Mouse (Mus musculus) liver, embryonic 14.5 days (tissue): ENCODE data around the gene Csnk1g2. TPM values are rescaled to one million over a fixed set of nuclear protein-coding genes. Genes with fewer than 3 reads are reported as not detected.

Experiments
- ATAC-seq: fragments of 200-750 bp; cut with Nextera tagmentation; 2 replicates; pipeline ENCODE4 v1.8.0; 2017; ENCODE audit warnings: moderate number of reproducible peaks, mild to moderate bottlenecking, moderate library complexity; ENCODE audit not compliant: insufficient read depth
- DNase-seq, 3 experiments: peaks; one replicate each; pipeline ENCODE4 v3.0.0-alpha.2; 2012 to 2013; ENCODE audit warnings: low read depth in 3 of 3, low spot score in 3 of 3
- H3K27ac ChIP-seq: fragments of 300-500 bp; sonication (generic); 2 replicates; pipeline ENCODE4 v1.5.1; 2014; ENCODE audit warnings: moderate library complexity, mild to moderate bottlenecking, control low read depth, inconsistent platforms
- H3K27me3 ChIP-seq: fragments of 300-500 bp; sonication (generic); 2 replicates; pipeline ENCODE4 v1.6.1; 2014; ENCODE audit warnings: mild to moderate bottlenecking, low read length, moderate library complexity; ENCODE audit not compliant: control insufficient read depth, insufficient read depth
- H3K36me3 ChIP-seq: fragments of 300-500 bp; sonication (generic); replicated peaks from 2 replicates; pipeline ENCODE4 v1.6.1; 2014; ENCODE audit warnings: low read depth; ENCODE audit not compliant: control insufficient read depth, insufficient read depth
- H3K4me1 ChIP-seq, 2 experiments: fragments of 200-500 bp in 1 of 2; fragments of 300-500 bp in 1 of 2; sonication (generic) in 1 of 2; replicated peaks; 2 replicates each; pipeline ENCODE4 v1.6.1; 2012 to 2014; ENCODE audit warnings: antibody characterized with exemption in 1 of 2, inconsistent platforms in 1 of 2, low read length in 1 of 2; ENCODE audit not compliant: control insufficient read depth in 2 of 2, insufficient read depth in 2 of 2
- H3K4me2 ChIP-seq: fragments of 300-500 bp; sonication (generic); 2 replicates; pipeline ENCODE4 v1.6.1; 2014; ENCODE audit warnings: low read depth, mild to moderate bottlenecking, control low read depth, moderate library complexity
- H3K4me3 ChIP-seq, 2 experiments: fragments of 200-500 bp in 1 of 2; fragments of 300-500 bp in 1 of 2; sonication (generic) in 1 of 2; 2 replicates each; pipeline ENCODE4 v1.5.1; 2012 to 2014; ENCODE audit warnings: low read depth in 2 of 2, low read length in 2 of 2, mild to moderate bottlenecking in 2 of 2, control low read depth in 1 of 2, inconsistent platforms in 1 of 2, moderate library complexity in 1 of 2; ENCODE audit not compliant: insufficient read depth in 1 of 2
- H3K9ac ChIP-seq: fragments of 300-500 bp; sonication (generic); replicated peaks from 2 replicates; pipeline ENCODE4 v1.6.1; 2014; ENCODE audit warnings: mild to moderate bottlenecking, control low read depth, moderate library complexity
- H3K9me3 ChIP-seq: fragments of 300-500 bp; sonication (generic); 2 replicates; pipeline ENCODE4 v1.6.1; 2016; ENCODE audit warnings: low read length, mixed read lengths; ENCODE audit not compliant: control insufficient read depth
- CTCF ChIP-seq: IDR thresholded peaks from 2 replicates; pipeline ENCODE4 v1.5.1; 2016; ENCODE audit warnings: antibody characterized with exemption, low read depth, control low read depth
- EP300 ChIP-seq: IDR thresholded peaks from 2 replicates; pipeline ENCODE4 v1.6.1; 2016; ENCODE audit warnings: antibody characterized with exemption, low read depth
- WGBS: fragments of 180-500 bp; shearing (Covaris S2); extraction: QIAGEN DNeasy Blood & Tissue Kit; methylation state at CpG from one replicate; pipeline ENCODE4 v1.1.7; 2014; ENCODE audit not compliant: insufficient replicate concordance; 5-methylcytosine and 5-hydroxymethylcytosine counted together
- polyA plus RNA-seq, 2 experiments: library from polyadenylated mRNA; depleted of rRNA in 1 of 2; stranded (reverse) in 1 of 2; unstranded in 1 of 2; fragments of >200 nt; fragmentation: Nextera tagmentation in 1 of 2; extraction: Ambion mirVana in 1 of 2; gene quantifications; 2 replicates each; pipeline versions ENCODE4 v1.2.1 to v1.2.3; 2012 to 2014

Csnk1g2 gene
- polyA plus RNA-seq, 2 experiments: 25.5 to 51.3 TPM

DNA sequence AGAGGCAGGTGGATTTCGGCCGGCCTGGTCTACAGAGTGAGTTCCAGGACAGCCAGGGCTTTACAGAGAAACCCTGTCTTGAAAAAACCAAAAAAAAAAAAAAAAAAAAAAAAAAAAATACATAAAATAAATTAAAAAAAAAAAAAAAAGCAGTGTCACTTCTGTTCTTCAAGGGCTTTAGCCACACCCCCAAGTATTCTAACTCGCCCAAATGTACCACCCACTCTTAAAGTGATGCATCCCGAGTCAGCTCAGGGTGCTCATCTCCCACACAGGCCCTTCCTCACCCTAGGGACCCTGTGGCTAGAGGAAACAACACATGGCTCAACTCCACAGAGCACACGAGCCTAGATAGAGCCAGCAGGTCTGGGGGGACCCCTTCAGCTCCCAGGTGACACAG lies 39.6 kb upstream of the Csnk1g2 start:
- H3K9ac ChIP-seq: no peak overlapping the region
- 81% methylated on average over 5 of the region's 5 CpGs for WGBS

DNA sequence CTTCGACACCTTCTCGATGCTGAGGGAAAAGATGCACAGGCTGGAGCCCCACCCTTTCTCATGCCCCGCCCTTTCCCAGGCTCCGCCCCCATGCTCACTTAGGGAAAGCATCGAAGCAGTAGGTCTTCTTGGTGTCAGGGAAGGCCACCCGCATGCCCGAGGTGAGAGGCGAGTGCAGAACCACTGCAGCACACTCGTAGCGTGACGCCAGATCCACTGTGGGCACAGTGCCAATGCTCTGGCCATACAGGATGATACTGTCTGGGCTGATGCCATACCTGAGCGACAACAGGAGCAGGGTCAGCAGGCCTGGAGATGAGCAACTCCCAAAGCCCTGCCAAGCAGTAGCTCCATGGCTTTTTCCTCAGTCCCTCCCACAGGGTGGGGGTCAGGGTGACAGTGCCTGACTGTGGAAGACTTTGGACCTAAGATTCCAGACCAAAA lies 38.6 kb upstream of the Csnk1g2 start:
- peaks cover 10 to 24% of the 10 kb centered on the region in 2 experiments for H3K4me1 ChIP-seq
- H3K36me3 ChIP-seq: peaks cover 2% of the 10 kb centered on the region
- H3K9ac ChIP-seq: no peak overlapping the region
- TF ChIP-seq EP300: no peak
- TF ChIP-seq CTCF: no peak
- H3K27me3 ChIP-seq: no peaks in the 10 kb centered on the region
- no peak for ATAC-seq
- H3K27ac ChIP-seq: no peak overlapping the region
- no peak overlapping the region for H3K4me2 ChIP-seq
- WGBS: 55% methylated on average over 12 of the region's 12 CpGs
- H3K9me3 ChIP-seq: no peaks in the 10 kb centered on the region
- DNase-seq: no peak
- no peak overlapping the region for H3K4me3 ChIP-seq

More for the DNA sequence above, 39.6 kb upstream of the Csnk1g2 start:
- no peaks in the 10 kb centered on the region for H3K9me3 ChIP-seq
- no peak overlapping the region for H3K27ac ChIP-seq
- TF ChIP-seq EP300: no peak
- no peak for TF ChIP-seq CTCF
- ATAC-seq (no peak), DNase-seq (no peak)
- no peak overlapping the region for H3K4me2 ChIP-seq
- H3K4me3 ChIP-seq: no peak overlapping the region
- H3K27me3 ChIP-seq: no peaks in the 10 kb centered on the region
- peaks cover 2% of the 10 kb centered on the region for H3K36me3 ChIP-seq
- H3K4me1 ChIP-seq: peaks cover 8 to 23% of the 10 kb centered on the region in 2 experiments

DNA sequence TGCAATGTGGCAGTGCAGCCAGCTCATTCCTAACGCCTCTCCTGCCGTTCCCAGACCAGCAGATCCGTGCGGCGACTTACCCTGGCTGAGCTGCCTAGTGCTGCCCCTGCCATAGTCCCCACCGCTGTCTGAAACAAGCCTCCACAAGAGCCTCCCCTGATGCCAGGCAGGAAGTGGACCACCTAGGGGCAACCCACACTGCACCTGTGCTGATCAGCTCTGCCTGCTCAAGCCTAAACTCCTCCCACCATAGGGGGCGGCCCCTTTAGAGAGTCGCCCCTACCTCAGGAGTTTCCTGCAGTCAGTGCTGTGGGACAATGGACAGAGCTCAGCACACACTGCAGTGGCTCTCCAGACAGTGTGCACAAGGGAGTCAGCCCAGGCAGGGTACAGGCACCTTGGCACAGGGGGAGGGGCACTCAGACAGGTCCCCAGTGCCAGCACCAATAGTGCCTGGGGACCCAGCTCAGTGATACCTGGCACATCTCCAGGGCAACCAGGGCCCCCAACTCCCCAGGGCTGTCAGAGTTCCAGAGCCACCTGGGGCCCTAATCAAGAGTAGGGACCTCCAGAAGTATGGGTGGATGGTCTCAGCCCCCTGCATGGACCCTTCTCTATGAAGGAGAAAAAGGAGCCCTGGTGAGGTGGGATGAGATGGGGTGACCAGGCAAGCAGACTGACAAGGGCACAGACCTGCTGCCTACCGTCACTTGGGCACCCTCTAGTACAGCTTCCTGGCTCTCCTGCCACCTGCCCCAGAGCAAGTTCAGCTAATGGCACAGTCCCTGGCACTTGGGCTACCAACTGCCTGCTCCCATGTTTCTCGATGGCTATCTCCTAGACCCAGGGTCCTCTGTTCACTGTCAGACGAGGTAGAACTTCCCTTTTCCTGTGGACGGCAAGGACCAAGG lies 37.7 kb upstream of the Csnk1g2 start:
- H3K27me3 ChIP-seq: no peaks in the 10 kb centered on the region
- H3K4me2 ChIP-seq: no peak overlapping the region
- no peak for ATAC-seq
- H3K4me1 ChIP-seq: peaks cover 9 to 19% of the 10 kb centered on the region in 2 experiments; a peak in 3 of 4 replicates
- no peak overlapping the region for H3K27ac ChIP-seq
- H3K9me3 ChIP-seq: no peaks in the 10 kb centered on the region
- WGBS: 70% methylated on average over 12 of the region's 12 CpGs
- no peak overlapping the region for H3K9ac ChIP-seq
- TF ChIP-seq EP300 (no peak), CTCF (no peak)
- no peak for DNase-seq
- peaks cover 2% of the 10 kb centered on the region for H3K36me3 ChIP-seq
- H3K4me3 ChIP-seq: no peak overlapping the region

DNA sequence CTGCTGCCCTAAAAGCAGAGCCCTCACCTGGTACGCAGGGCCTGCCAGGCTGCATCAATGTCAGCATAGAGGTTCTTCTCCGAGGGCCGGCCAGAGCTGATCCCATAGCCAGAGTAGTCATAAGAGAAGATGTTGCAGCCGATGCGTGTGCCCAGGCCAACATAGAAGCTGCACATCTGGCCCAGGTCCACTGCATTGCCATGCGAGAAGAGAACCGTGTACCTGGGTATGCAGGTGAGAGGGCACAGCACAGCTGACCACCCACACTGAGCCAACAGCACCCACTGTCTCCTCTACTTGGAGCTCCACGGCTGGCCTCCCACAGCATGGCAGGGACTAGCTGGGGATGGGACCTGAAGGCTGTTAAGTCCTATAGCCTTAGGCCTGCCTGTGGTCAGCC lies 37.1 kb upstream of the Csnk1g2 start:
- Histone ChIP-seq H3K9ac (no peak overlapping the region), H3K4me3 (no peak overlapping the region), H3K9me3 (no peaks in the 10 kb centered on the region), H3K4me1 (peaks cover 9 to 21% of the 10 kb centered on the region in 2 experiments), H3K36me3 (peaks cover 2% of the 10 kb centered on the region), H3K27ac (no peak overlapping the region), H3K4me2 (no peak overlapping the region), H3K27me3 (no peaks in the 10 kb centered on the region)
- 88% methylated on average over 8 of the region's 8 CpGs for WGBS
- DNase-seq (no peak), ATAC-seq (no peak)
- TF ChIP-seq EP300 (no peak), CTCF (no peak)
